Comparison of ENCODE assay signal across 9 mouse cellular contexts in genomic region chr10:86976001-86976726, GRCm38 (mm10). TPM values are rescaled to one million over a fixed set of nuclear protein-coding genes. Genes with fewer than 3 reads are reported as not detected.
DNase-seq lines count a peak whose midpoint lies in the region; ATAC-seq and TF ChIP-seq lines count a peak whose summit lies in the region.
"Had no signal": no experiment of that assay in that cellular context is flagged by ENCODE, and none has a peak within 500 bp of the region (broad histone marks: within the 10 kb centered on the region; RNA-seq: fewer than 3 reads in every experiment).

No protein-coding gene starts in this region.

- H3K4me3 ChIP-seq in midbrain, postnatal 0 days (ENCODE audit: low read depth, low read length): no peak overlapping the region
- no peak overlapping the region for H3K4me3 ChIP-seq in midbrain, embryonic 10.5 days
- no peak overlapping the region for H3K4me3 ChIP-seq in embryonic facial prominence, embryonic 10.5 days
- H3K4me3 ChIP-seq in midbrain, embryonic 11.5 days (ENCODE audit: low read depth, low read length): no peak overlapping the region
- H3K4me3 ChIP-seq: lung, embryonic 15.5 days had no signal

- intact Hi-C loops in left cerebral cortex, postnatal 25 days (cut with DNase I): loop anchor here (1.0 kb wide), 1 partner anchor 16 kb away; no protein-coding TSS in a partner anchor

- H3K4me1 ChIP-seq in midbrain, postnatal 0 days (ENCODE audit: insufficient read depth, low read length): no peaks in the 10 kb centered on the region
- peaks cover 11% of the 10 kb centered on the region for H3K4me1 ChIP-seq in midbrain, embryonic 10.5 days
- H3K4me1 ChIP-seq in embryonic facial prominence, embryonic 10.5 days: peaks cover 9% of the 10 kb centered on the region
- H3K4me1 ChIP-seq in midbrain, embryonic 11.5 days (ENCODE audit: control insufficient read depth, insufficient read depth, low read length): no peaks in the 10 kb centered on the region

- no peak overlapping the region for H3K9ac ChIP-seq in midbrain, postnatal 0 days (replicated peaks; ENCODE audit: low read length, poor library complexity, severe bottlenecking)
- H3K9ac ChIP-seq in midbrain, embryonic 11.5 days (ENCODE audit: low read length): no peak overlapping the region
- H3K9ac ChIP-seq: lung, embryonic 15.5 days had no signal

- H3K27ac ChIP-seq in midbrain, postnatal 0 days (ENCODE audit: low read depth, low read length): no peak overlapping the region
- no peak overlapping the region for H3K27ac ChIP-seq in midbrain, embryonic 10.5 days (replicated peaks)
- no peak overlapping the region for H3K27ac ChIP-seq in embryonic facial prominence, embryonic 10.5 days (replicated peaks)
- no peak overlapping the region for H3K27ac ChIP-seq in midbrain, embryonic 11.5 days (ENCODE audit: low read depth, low read length)
- H3K27ac ChIP-seq: lung, embryonic 15.5 days had no signal

- H3K9me3 ChIP-seq in midbrain, postnatal 0 days (ENCODE audit: low read length): no peaks in the 10 kb centered on the region
- H3K9me3 ChIP-seq in midbrain, embryonic 10.5 days (replicated peaks): no peaks in the 10 kb centered on the region
- H3K9me3 ChIP-seq in embryonic facial prominence, embryonic 10.5 days: no peaks in the 10 kb centered on the region
- H3K9me3 ChIP-seq in midbrain, embryonic 11.5 days (ENCODE audit: control insufficient read depth, low read length): no peaks in the 10 kb centered on the region
- H3K9me3 ChIP-seq: lung, embryonic 15.5 days had no signal

- ATAC-seq in midbrain, postnatal 0 days (ENCODE audit: low FRiP score): no peak
- no peak for ATAC-seq in midbrain, embryonic 11.5 days (ENCODE audit: low FRiP score)

- peak; percentile 50 to 73 for DNase-seq in cerebellum, postnatal 14 days
- DNase-seq in cerebellum, adult 11-12 months: no peak
- DNase-seq in midbrain, postnatal 0 days (ENCODE audit: low spot score): no peak
- DNase-seq in midbrain, embryonic 10.5 days (ENCODE audit: low spot score): no peak
- peak; percentile 31 for DNase-seq in embryonic facial prominence, embryonic 10.5 days (ENCODE audit: low spot score)
- peak; percentile 57 to 90 for DNase-seq in left cerebral cortex, postnatal 25 days (ENCODE audit: low spot score in 2 of 2)
- DNase-seq in right cerebral cortex, postnatal 4 days: peak; percentile 54
- no peak for DNase-seq in midbrain, embryonic 11.5 days (ENCODE audit: low spot score, missing footprints)

- no peak overlapping the region for H3K4me2 ChIP-seq in midbrain, postnatal 0 days (ENCODE audit: low read depth, low read length, poor library complexity, severe bottlenecking)
- no peak overlapping the region for H3K4me2 ChIP-seq in midbrain, embryonic 11.5 days
- H3K4me2 ChIP-seq: lung, embryonic 15.5 days had no signal

- 78% methylated on average over 5 of the region's 5 CpGs for WGBS in midbrain, postnatal 0 days
- 85% methylated on average over 5 of the region's 5 CpGs for WGBS in midbrain, embryonic 10.5 days
- WGBS in embryonic facial prominence, embryonic 10.5 days: 81% methylated on average over 5 of the region's 5 CpGs
- 85% methylated on average over 5 of the region's 5 CpGs for WGBS in midbrain, embryonic 11.5 days

- TF ChIP-seq CTCF in midbrain, postnatal 0 days (IDR thresholded peaks at IDR 0.05): peak; percentile 50

- no peaks in the 10 kb centered on the region for H3K27me3 ChIP-seq in midbrain, postnatal 0 days (ENCODE audit: insufficient read depth, low read length)
- no peaks in the 10 kb centered on the region; the same call in 1 of the 2 replicates for H3K27me3 ChIP-seq in midbrain, embryonic 10.5 days (ENCODE audit: low read depth, poor library complexity, severe bottlenecking)
- 0 out of 2 replicates have a peak, but pooled peaks cover 5% of the 10 kb centered on the region for H3K27me3 ChIP-seq in embryonic facial prominence, embryonic 10.5 days (replicated peaks; ENCODE audit: low read depth, poor library complexity, severe bottlenecking)
- H3K27me3 ChIP-seq in midbrain, embryonic 11.5 days (ENCODE audit: control insufficient read depth, insufficient read depth, low read length): no peaks in the 10 kb centered on the region
- H3K27me3 ChIP-seq: lung, embryonic 15.5 days had no signal

- no peaks in the 10 kb centered on the region for H3K36me3 ChIP-seq in midbrain, postnatal 0 days (ENCODE audit: insufficient read depth, low read length)
- H3K36me3 ChIP-seq in midbrain, embryonic 10.5 days: no peaks in the 10 kb centered on the region
- H3K36me3 ChIP-seq in embryonic facial prominence, embryonic 10.5 days (replicated peaks): no peaks in the 10 kb centered on the region
- H3K36me3 ChIP-seq in midbrain, embryonic 11.5 days (ENCODE audit: control insufficient read depth, insufficient read depth, low read length): no peaks in the 10 kb centered on the region
- H3K36me3 ChIP-seq: lung, embryonic 15.5 days had no signal

RNA-seq across cellular contexts. Expression of gene Stab2, which starts 31.7 kb away (rescaled TPM):
- 0.05 and 0.71 TPM in 2 replicates for total RNA-seq in midbrain, postnatal 0 days (2014; rRNA removed)
- polyA plus RNA-seq in midbrain, postnatal 0 days (2015; fragmentation: Nextera tagmentation; extraction: Ambion mirVana): 0.04 and 0.41 TPM in 2 replicates
- polyA plus RNA-seq in midbrain, embryonic 10.5 days (2016; fragmentation: Nextera tagmentation; extraction: Ambion mirVana): 0.14 and 0.19 TPM in 2 replicates
- 0.26 and 0.35 TPM in 2 replicates for polyA plus RNA-seq in embryonic facial prominence, embryonic 10.5 days (2016; fragmentation: Nextera tagmentation; extraction: Ambion mirVana)
- total RNA-seq in left cerebral cortex, postnatal 25 days (2021): under 1 TPM; 0.43 to 0.66 TPM
- 0.25 and 0.26 TPM in 2 replicates for polyA plus RNA-seq in midbrain, embryonic 11.5 days (2014; fragmentation: Nextera tagmentation; extraction: Ambion mirVana)

Comparison
In these comparisons a context has a peak if more than half of its experiments do, and no peak if none do; other contexts are left out.
1. DNase-seq: peak in cerebellum, postnatal 14 days (2 of 2), embryonic facial prominence, embryonic 10.5 days (single experiment), left cerebral cortex, postnatal 25 days (2 of 2) and right cerebral cortex, postnatal 4 days (single experiment); none in cerebellum, adult 11-12 months (single experiment), midbrain, postnatal 0 days (single experiment), midbrain, embryonic 10.5 days (single experiment) and midbrain, embryonic 11.5 days (single experiment).